Mouse (Mus musculus): ENCODE measurements around the gene Ccdc91. TPM values are rescaled to one million over a fixed set of nuclear protein-coding genes. Genes with fewer than 3 reads are reported as not detected.

The Ccdc91 gene
- polyA plus RNA-seq, 1 experiment from 2014 or later: 44.6 TPM

DNA sequence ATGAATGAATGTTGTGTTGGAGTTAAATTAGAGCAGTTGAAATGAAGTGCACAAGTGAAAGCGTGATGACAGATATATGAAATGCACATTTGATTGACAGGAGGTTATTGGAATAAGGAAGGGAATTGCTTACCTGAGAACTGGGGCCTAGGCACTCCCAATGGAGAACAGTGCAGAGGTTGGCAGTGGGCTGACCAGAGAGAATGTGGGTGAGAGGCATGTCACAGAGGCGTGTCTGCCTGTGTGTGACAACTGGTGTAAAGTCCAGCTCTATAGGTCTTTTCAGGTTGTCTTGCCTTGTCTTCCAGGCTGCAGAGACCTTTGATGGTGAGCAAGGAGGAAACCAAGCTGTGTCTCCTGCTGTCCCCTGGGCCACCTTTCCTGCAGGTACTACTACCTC is 34.9 kb downstream of the Ccdc91 start:
- Histone ChIP-seq H3K27me3 (no peaks in the 10 kb centered on the region), H3K4me3 (no peak overlapping the region), H3K36me3 (peaks cover 23% of the 10 kb centered on the region), H3K9ac (no peak overlapping the region), H3K4me1 (replicated peaks) (no peaks in the 10 kb centered on the region), H3K27ac (replicated peaks) (no peak overlapping the region), H3K9me3 (0 out of 2 replicates have a peak, but pooled peaks cover 4% of the 10 kb centered on the region), H3K4me2 (no peak overlapping the region)
- no peak for ATAC-seq (ENCODE audit: low read depth)
- 92% methylated on average over 2 of the region's 2 CpGs for WGBS

- Histone ChIP-seq H3K27me3 (no peaks in the 10 kb centered on the region), H3K9me3 (0 out of 2 replicates have a peak, but pooled peaks cover 4% of the 10 kb centered on the region), H3K27ac (replicated peaks) (no peak overlapping the region), H3K9ac (no peak overlapping the region), H3K4me2 (no peak overlapping the region), H3K4me3 (no peak overlapping the region), H3K36me3 (peaks cover 17% of the 10 kb centered on the region), H3K4me1 (replicated peaks) (no peaks in the 10 kb centered on the region)
- ATAC-seq (ENCODE audit: low read depth): no peak
- WGBS: 86% methylated on average over 8 of the region's 8 CpGs
Observed at GRCm38 (mm10) chr6:147517909-147518308, 42.3 kb downstream of the Ccdc91 start.

- no peak for ATAC-seq (ENCODE audit: low read depth)
- H3K4me1 ChIP-seq (replicated peaks): no peaks in the 10 kb centered on the region
- no peaks in the 10 kb centered on the region for H3K27me3 ChIP-seq
- H3K4me2 ChIP-seq: no peak overlapping the region
- no peak overlapping the region for H3K4me3 ChIP-seq
- no peaks in the 10 kb centered on the region for H3K9me3 ChIP-seq
- no peak overlapping the region for H3K27ac ChIP-seq (replicated peaks)
- H3K36me3 ChIP-seq: no peaks in the 10 kb centered on the region
- no peak overlapping the region for H3K9ac ChIP-seq
Observed at GRCm38 (mm10) chr6:147525236-147525635, 49.6 kb downstream of the Ccdc91 start.

GRCm38 (mm10) chr6:147534971-147535370 is 59.3 kb downstream of the Ccdc91 start:
- Histone ChIP-seq H3K4me3 (no peak overlapping the region), H3K27me3 (no peaks in the 10 kb centered on the region), H3K4me2 (no peak overlapping the region), H3K36me3 (peaks cover 21% of the 10 kb centered on the region), H3K27ac (replicated peaks) (no peak overlapping the region), H3K9ac (no peak overlapping the region), H3K4me1 (replicated peaks) (no peaks in the 10 kb centered on the region), H3K9me3 (no peaks in the 10 kb centered on the region)
- WGBS: 97% methylated on average over 5 of the region's 5 CpGs
- ATAC-seq (ENCODE audit: low read depth): no peak

DNA sequence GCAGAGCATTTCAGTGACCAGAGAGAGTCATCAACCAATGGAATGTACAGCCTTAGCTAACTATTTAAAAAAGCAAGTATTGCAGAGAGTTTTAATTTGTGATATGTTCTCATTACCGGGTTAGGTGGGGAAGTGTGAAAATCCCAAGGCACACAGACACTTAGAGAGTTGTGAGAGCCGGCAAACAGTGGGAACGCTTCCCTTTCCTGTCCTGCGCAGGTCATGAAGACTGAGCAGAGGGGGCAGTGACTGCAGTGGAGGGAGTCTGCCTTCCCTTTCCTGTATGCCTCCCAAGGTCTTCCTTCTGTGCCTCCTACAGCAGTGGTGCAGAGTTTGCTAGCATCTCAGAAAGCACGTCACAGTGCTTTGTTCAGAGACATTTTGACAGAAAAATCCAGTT is 62.6 kb downstream of the Ccdc91 start:
- ATAC-seq (ENCODE audit: low read depth): no peak
- Histone ChIP-seq H3K4me2 (no peak overlapping the region), H3K27ac (replicated peaks) (no peak overlapping the region), H3K36me3 (peaks cover 21% of the 10 kb centered on the region), H3K4me1 (replicated peaks) (no peaks in the 10 kb centered on the region), H3K9ac (no peak overlapping the region), H3K27me3 (no peaks in the 10 kb centered on the region), H3K4me3 (no peak overlapping the region), H3K9me3 (no peaks in the 10 kb centered on the region)
- 92% methylated on average over 5 of the region's 5 CpGs for WGBS

DNA sequence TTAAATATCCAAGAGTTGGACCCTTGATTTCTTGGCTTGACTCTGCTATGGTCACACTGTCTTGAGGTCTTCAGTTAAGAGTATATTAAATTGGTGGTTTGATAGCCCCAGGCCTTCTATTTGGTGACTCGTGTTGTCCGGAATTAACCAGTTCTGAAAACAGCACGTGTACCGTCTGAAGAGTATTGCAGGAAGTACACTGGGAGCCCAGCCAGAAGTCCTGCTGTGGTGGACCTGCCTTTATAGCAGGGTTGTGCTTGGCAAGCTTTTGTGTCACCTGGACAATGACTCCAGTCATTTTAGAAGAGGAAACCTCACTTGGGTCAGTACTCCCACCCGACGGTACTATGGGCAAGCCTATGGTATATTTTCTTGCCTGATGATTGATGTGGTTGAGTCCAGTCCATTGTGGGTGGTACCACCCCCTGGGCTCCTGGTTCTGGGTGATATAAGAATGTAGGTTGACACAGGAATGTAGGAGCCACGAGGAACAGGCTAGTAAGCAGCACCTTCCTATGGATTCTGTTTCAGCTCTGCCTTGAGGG is 63.5 kb downstream of the Ccdc91 start:
- 83% methylated on average over 7 of the region's 7 CpGs for WGBS
- ATAC-seq (ENCODE audit: low read depth): no peak
- Histone ChIP-seq H3K4me1 (replicated peaks) (no peaks in the 10 kb centered on the region), H3K27me3 (no peaks in the 10 kb centered on the region), H3K27ac (replicated peaks) (no peak overlapping the region), H3K4me2 (no peak overlapping the region), H3K9ac (no peak overlapping the region), H3K9me3 (no peaks in the 10 kb centered on the region), H3K4me3 (no peak overlapping the region), H3K36me3 (peaks cover 21% of the 10 kb centered on the region)

DNA sequence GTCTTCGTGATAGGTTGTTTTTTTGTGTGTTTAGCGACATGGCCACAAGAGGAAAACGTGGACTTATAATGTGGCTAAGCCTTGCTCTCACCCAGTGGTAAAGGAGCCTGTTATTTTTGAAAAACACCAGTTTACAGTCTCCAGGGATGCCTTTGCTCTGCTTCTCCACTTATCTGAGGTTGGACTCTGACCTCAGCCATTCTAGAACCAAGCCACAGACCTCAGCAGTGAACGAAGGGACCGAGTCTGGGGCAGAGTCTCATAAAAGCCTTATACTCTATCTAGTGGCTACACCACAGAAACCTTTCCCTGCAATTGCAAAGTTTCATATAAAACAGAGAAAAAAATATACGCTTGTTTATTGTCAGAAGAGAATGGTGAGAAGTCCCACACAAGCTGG is 65.3 kb downstream of the Ccdc91 start:
- Histone ChIP-seq H3K9ac (no peak overlapping the region), H3K4me3 (no peak overlapping the region), H3K36me3 (peaks cover 11% of the 10 kb centered on the region), H3K27me3 (no peaks in the 10 kb centered on the region), H3K4me2 (no peak overlapping the region), H3K9me3 (0 out of 2 replicates have a peak, but pooled peaks cover 3% of the 10 kb centered on the region), H3K27ac (replicated peaks) (no peak overlapping the region), H3K4me1 (replicated peaks) (no peaks in the 10 kb centered on the region)
- WGBS: 93% methylated on average over 6 of the region's 6 CpGs
- ATAC-seq (ENCODE audit: low read depth): no peak

- 85% methylated on average over 6 of the region's 6 CpGs for WGBS
- no peak overlapping the region for H3K9ac ChIP-seq
Observed at GRCm38 (mm10) chr6:147555591-147555990, 80.0 kb downstream of the Ccdc91 start.

DNA sequence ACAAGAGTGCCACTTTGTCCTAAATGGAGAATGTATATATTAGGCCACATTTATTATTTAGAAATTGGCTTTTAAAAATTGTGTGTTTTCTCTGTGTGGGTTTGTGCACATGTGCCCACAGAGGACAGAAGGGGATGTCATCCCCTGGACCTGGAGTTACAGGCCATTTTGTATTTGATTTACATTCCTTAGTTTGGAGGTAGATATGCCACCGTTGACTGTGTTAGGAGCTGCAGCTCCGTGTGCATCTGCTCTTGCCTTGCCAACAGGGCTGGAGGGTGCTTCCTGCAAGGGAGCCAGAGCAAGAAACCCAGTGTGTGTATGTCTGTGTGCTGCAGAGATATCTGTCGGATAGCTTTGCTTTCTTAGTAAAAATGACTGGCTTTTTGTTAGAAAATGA is 83.7 kb downstream of the Ccdc91 start:
- no peak for ATAC-seq (ENCODE audit: low read depth)
- H3K36me3 ChIP-seq: 0 out of 2 replicates have a peak, but pooled peaks cover 4% of the 10 kb centered on the region
- no peaks in the 10 kb centered on the region for H3K27me3 ChIP-seq
- 82% methylated on average over 3 of the region's 3 CpGs for WGBS
- no peak overlapping the region for H3K27ac ChIP-seq (replicated peaks)
- no peaks in the 10 kb centered on the region for H3K4me1 ChIP-seq (replicated peaks)
- H3K4me3 ChIP-seq: no peak overlapping the region
- no peak overlapping the region for H3K4me2 ChIP-seq
- H3K9ac ChIP-seq: no peak overlapping the region
- H3K9me3 ChIP-seq: no peaks in the 10 kb centered on the region

More at GRCm38 (mm10) chr6:147555591-147555990, 80.0 kb downstream of the Ccdc91 start:
- Histone ChIP-seq H3K4me3 (no peak overlapping the region), H3K27me3 (no peaks in the 10 kb centered on the region), H3K4me1 (replicated peaks) (no peaks in the 10 kb centered on the region), H3K36me3 (no peaks in the 10 kb centered on the region), H3K9me3 (no peaks in the 10 kb centered on the region), H3K4me2 (no peak overlapping the region), H3K27ac (replicated peaks) (no peak overlapping the region)
- ATAC-seq (ENCODE audit: low read depth): no peak

- no peak overlapping the region for H3K4me3 ChIP-seq
Observed at GRCm38 (mm10) chr6:147560436-147560835, 84.8 kb downstream of the Ccdc91 start.

DNA sequence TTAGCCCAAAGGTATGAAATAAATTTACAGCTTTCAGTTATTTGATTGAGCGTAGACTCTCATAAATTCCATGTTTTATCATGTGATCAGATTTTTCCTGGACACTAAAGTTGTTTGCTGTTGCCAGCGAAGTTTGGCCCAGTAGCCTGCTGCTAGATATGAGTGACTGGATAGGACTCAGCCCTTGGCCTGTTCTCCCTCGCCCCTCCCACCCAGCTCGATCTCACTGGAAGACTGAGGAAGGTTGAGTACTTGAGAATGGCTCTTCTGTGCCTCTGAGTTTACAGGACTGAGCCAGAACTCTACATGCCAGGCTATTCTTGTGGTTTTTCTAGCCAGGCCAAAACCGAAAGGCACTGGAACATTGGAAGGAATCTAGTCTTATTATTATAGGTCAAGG is 93.6 kb downstream of the Ccdc91 start:
- no peak overlapping the region for H3K27ac ChIP-seq (replicated peaks)
- no peaks in the 10 kb centered on the region for H3K27me3 ChIP-seq
- H3K4me1 ChIP-seq (replicated peaks): 0 out of 2 replicates have a peak, but pooled peaks cover 3% of the 10 kb centered on the region
- no peaks in the 10 kb centered on the region for H3K9me3 ChIP-seq
- WGBS: 87% methylated on average over 5 of the region's 5 CpGs
- H3K9ac ChIP-seq: no peak overlapping the region
- no peak overlapping the region for H3K4me2 ChIP-seq
- no peak for ATAC-seq (ENCODE audit: low read depth)
- H3K4me3 ChIP-seq: no peak overlapping the region
- 0 out of 2 replicates have a peak, but pooled peaks cover 1% of the 10 kb centered on the region for H3K36me3 ChIP-seq

More at GRCm38 (mm10) chr6:147560436-147560835, 84.8 kb downstream of the Ccdc91 start:
- no peak overlapping the region for H3K27ac ChIP-seq (replicated peaks)
- H3K4me2 ChIP-seq: no peak overlapping the region
- no peaks in the 10 kb centered on the region for H3K9me3 ChIP-seq
- ATAC-seq (ENCODE audit: low read depth): no peak
- no peak overlapping the region for H3K9ac ChIP-seq
- H3K36me3 ChIP-seq: 0 out of 2 replicates have a peak, but pooled peaks cover 4% of the 10 kb centered on the region
- no peaks in the 10 kb centered on the region for H3K27me3 ChIP-seq
- no peaks in the 10 kb centered on the region for H3K4me1 ChIP-seq (replicated peaks)

- Histone ChIP-seq H3K4me2 (no peak overlapping the region), H3K27me3 (no peaks in the 10 kb centered on the region), H3K9me3 (no peaks in the 10 kb centered on the region), H3K27ac (replicated peaks) (no peak overlapping the region), H3K9ac (no peak overlapping the region), H3K36me3 (no peaks in the 10 kb centered on the region), H3K4me3 (no peak overlapping the region), H3K4me1 (replicated peaks) (peaks cover 15% of the 10 kb centered on the region)
- no peak for ATAC-seq (ENCODE audit: low read depth)
- WGBS: 64% methylated on average over 4 of the region's 4 CpGs
Observed at GRCm38 (mm10) chr6:147573137-147573536, 97.5 kb downstream of the Ccdc91 start.

Measured in neural tube, embryonic 13.5 days (tissue).